Mouse (Mus musculus) midbrain, embryonic 12.5 days (tissue): ENCODE measurements around the gene Il4. TPM values are rescaled to one million over a fixed set of nuclear protein-coding genes. Genes with fewer than 3 reads are reported as not detected.
"Not testable (repeated sequence)": the region's sequence is repeated elsewhere in the genome, so short reads cannot be mapped to it uniquely, and the experiment has no call there.

ENCODE experiments used
- ATAC-seq: fragments of 200-750 bp; cut with Nextera tagmentation; 2 replicates; pipeline ENCODE4 v1.8.0; 2017; ENCODE audit warnings: low read depth, moderate TSS enrichment, moderate library complexity; ENCODE audit not compliant: low FRiP score
- H3K27ac ChIP-seq: fragments of 300-500 bp; sonication (generic); replicated peaks from 2 replicates; pipeline ENCODE4 v1.5.1; 2016; ENCODE audit warnings: mild to moderate bottlenecking
- H3K27me3 ChIP-seq: fragments of 300-500 bp; sonication (generic); 2 replicates; pipeline ENCODE4 v1.6.1; 2016; ENCODE audit warnings: mild to moderate bottlenecking
- H3K36me3 ChIP-seq: fragments of 300-500 bp; sonication (generic); 2 replicates; pipeline ENCODE4 v1.6.1; 2016
- H3K4me1 ChIP-seq: fragments of 300-500 bp; sonication (generic); 2 replicates; pipeline ENCODE4 v1.6.1; 2016
- H3K4me2 ChIP-seq: fragments of 300-500 bp; sonication (generic); replicated peaks from 2 replicates; pipeline ENCODE4 v1.6.1; 2016; ENCODE audit warnings: mild to moderate bottlenecking, moderate library complexity
- H3K4me3 ChIP-seq: fragments of 300-500 bp; sonication (generic); 2 replicates; pipeline ENCODE4 v1.5.1; 2016; ENCODE audit warnings: mild to moderate bottlenecking
- H3K9ac ChIP-seq: fragments of 300-500 bp; sonication (generic); replicated peaks from 2 replicates; pipeline ENCODE4 v1.6.1; 2016; ENCODE audit warnings: mild to moderate bottlenecking, moderate library complexity
- H3K9me3 ChIP-seq: fragments of 300-500 bp; sonication (generic); 2 replicates; pipeline ENCODE4 v1.6.1; 2016; ENCODE audit warnings: mild to moderate bottlenecking
- WGBS: fragments of 180-500 bp; shearing (Covaris S2); methylation state at CpG from one replicate; pipeline ENCODE4 v1.1.7; 2016; 5-methylcytosine and 5-hydroxymethylcytosine counted together
- polyA plus RNA-seq: library from polyadenylated mRNA; unstranded; fragments of >200 nt; fragmentation: Nextera tagmentation; extraction: Ambion mirVana; gene quantifications from 2 replicates; pipeline ENCODE4 v1.2.1, GENCODE M21; 2016

Il4 gene
- polyA plus RNA-seq, 1 experiment from 2014 or later: 3.2 TPM

DNA sequence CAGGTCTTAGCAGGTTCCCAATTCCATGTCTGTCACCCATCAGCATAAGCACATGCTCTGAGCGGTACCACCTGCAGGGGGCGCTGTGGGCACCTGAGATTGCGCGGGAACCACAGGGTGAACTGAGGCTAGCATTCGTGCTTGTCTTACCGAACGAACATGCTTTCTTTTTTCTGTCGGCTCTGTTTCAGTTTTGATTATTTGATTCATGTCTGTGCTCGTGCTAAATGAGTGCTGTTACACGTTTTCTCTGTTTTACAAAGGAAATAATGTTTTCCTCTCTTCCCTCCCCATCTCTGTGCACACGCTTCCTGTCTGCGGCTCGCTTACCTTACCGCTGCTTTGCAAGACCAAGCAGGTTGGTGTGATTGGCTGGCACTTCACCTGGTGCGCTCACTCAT, 28.1 kb downstream of the Il4 start:
- H3K27me3 ChIP-seq: no peaks in the 10 kb centered on the region
- H3K4me1 ChIP-seq: no peaks in the 10 kb centered on the region
- no peaks in the 10 kb centered on the region for H3K9me3 ChIP-seq
- no peak for ATAC-seq
- H3K9ac ChIP-seq: no peak overlapping the region
- no peak overlapping the region for H3K4me3 ChIP-seq
- H3K36me3 ChIP-seq: peaks cover 76% of the 10 kb centered on the region
- no peak overlapping the region for H3K27ac ChIP-seq
- WGBS: 40% methylated on average over 15 of the region's 15 CpGs
- no peak overlapping the region for H3K4me2 ChIP-seq

GRCm38 (mm10) chr11:53588279-53588678, 30.2 kb downstream of the Il4 start:
- Histone ChIP-seq H3K36me3 (peaks cover 75% of the 10 kb centered on the region), H3K9me3 (no peaks in the 10 kb centered on the region), H3K4me3 (no peak overlapping the region), H3K27me3 (no peaks in the 10 kb centered on the region), H3K4me2 (no peak overlapping the region), H3K9ac (no peak overlapping the region), H3K4me1 (no peaks in the 10 kb centered on the region), H3K27ac (no peak overlapping the region)
- ATAC-seq: no peak
- WGBS: 81% methylated on average over 8 of the region's 8 CpGs

DNA sequence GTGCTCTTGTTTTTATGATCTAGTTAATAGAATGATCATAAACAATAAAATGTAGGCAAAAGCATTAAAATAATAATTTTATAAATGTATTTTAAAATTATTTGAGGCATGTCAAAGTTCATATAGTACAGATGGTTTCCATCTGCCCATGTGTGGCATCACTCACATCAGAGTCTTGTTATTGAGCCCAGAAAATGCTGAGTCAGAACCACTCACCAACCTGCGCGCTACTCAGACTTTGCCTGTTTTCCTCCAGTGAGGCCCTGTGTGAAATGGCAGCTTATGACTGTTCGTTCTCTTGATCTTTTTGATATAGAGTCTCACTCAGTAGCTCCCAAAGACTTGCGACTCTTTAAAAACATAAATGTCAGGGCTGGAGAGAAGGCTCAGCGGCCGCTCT, 33.0 kb downstream of the Il4 start:
- peaks cover 74% of the 10 kb centered on the region for H3K36me3 ChIP-seq
- H3K4me2 ChIP-seq: no peak overlapping the region
- H3K4me1 ChIP-seq: no peaks in the 10 kb centered on the region
- no peak overlapping the region for H3K9ac ChIP-seq
- no peak for ATAC-seq
- no peak overlapping the region for H3K4me3 ChIP-seq
- H3K9me3 ChIP-seq: no peaks in the 10 kb centered on the region
- 96% methylated on average over 6 of the region's 6 CpGs for WGBS
- no peaks in the 10 kb centered on the region for H3K27me3 ChIP-seq
- H3K27ac ChIP-seq: no peak overlapping the region

DNA sequence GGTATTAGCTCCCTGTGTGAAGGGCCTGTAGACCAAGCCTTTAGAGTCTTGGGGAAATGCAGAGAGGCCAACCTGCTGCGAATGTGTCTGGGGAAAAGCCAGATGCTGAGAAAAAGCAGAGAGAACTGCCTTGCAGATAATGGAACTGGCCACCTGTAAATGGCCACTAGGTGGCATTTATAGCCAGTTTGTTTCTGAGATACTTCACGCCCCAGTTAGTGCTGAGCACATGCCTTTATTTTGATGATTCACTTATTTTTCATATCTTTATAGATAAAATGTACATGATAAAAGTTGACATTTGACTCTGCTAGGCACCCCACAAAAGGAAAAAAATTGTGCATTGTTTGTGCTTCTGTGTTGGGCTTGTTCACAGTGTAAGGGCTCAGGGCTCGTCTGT, 33.6 kb downstream of the Il4 start:
- no peaks in the 10 kb centered on the region for H3K4me1 ChIP-seq
- no peak overlapping the region for H3K4me2 ChIP-seq
- H3K27ac ChIP-seq: no peak overlapping the region
- no peak overlapping the region for H3K4me3 ChIP-seq
- 66% methylated on average over 3 of the region's 3 CpGs for WGBS
- ATAC-seq: no peak
- no peak overlapping the region for H3K9ac ChIP-seq
- H3K9me3 ChIP-seq: no peaks in the 10 kb centered on the region
- H3K36me3 ChIP-seq: peaks cover 77% of the 10 kb centered on the region
- H3K27me3 ChIP-seq: no peaks in the 10 kb centered on the region

DNA sequence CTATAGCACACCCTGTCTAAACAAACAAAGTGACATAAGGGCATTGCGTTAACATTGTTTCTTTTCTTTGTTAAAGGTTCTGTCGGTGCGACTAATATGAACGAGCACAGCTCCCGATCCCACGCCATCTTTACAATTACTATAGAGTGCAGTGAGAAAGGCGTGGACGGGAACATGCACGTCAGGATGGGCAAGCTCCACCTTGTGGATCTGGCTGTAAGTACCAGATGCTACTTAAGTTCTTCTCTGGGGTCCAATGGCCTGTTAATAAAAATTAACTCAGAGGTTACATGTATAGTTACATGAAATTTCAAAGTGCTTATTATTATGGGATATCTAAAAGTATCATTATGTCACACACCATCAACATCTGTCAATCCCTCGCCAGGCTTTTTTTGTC, 35.3 kb downstream of the Il4 start:
- 72% methylated on average over 10 of the region's 10 CpGs for WGBS
- Histone ChIP-seq H3K4me1 (no peaks in the 10 kb centered on the region), H3K27me3 (no peaks in the 10 kb centered on the region), H3K9me3 (no peaks in the 10 kb centered on the region), H3K4me3 (no peak overlapping the region), H3K4me2 (no peak overlapping the region), H3K36me3 (peaks cover 73% of the 10 kb centered on the region), H3K27ac (no peak overlapping the region), H3K9ac (no peak overlapping the region)
- ATAC-seq: no peak

- H3K27me3 ChIP-seq: no peaks in the 10 kb centered on the region
- no peak overlapping the region for H3K4me2 ChIP-seq
- no peak for ATAC-seq
- no peak overlapping the region for H3K4me3 ChIP-seq
- H3K9me3 ChIP-seq: no peaks in the 10 kb centered on the region
- no peaks in the 10 kb centered on the region for H3K4me1 ChIP-seq
- WGBS: 96% methylated on average over 3 of the region's 3 CpGs
- peaks cover 63% of the 10 kb centered on the region for H3K36me3 ChIP-seq
- H3K27ac ChIP-seq: no peak overlapping the region
- no peak overlapping the region for H3K9ac ChIP-seq
Measured at GRCm38 (mm10) chr11:53580562-53580961, 37.9 kb downstream of the Il4 start.

DNA sequence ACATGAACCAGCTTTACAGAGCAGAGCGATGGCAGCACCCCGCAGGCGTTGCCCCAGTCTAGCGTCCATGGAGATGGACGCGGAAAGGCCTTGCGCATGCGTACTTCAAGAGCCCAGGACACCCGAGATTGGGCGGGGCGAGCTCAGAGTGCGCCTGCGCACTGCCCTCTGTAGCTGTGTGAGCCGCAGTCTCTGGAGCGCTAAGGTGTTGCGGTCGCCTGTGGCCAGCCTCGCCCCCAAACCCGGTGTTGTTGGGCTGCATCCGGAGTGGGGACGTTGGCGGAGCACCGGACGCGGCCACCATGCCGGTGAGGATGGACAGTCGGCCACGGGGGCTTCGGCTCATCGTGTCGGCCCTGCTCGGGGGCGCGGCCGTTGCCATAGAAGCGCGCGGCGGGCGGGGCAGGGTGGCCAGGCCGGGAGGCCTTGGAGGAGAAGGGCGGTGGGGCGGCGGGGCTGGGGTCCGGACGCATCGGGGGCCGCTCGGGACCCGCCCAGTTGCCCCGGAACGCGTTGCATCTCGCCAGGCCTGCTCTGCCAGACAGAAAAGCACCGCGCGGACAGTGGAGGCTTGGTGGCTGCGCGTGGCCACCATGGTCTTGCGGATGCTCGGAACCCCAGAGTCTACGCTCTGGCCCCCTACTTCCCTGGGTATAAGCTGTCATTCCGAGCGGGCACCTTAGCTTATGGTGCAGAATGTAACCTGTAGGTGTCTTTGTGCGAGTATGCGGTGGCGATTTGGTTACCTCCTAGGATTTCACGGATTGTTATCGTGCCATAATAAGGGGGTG, 51.0 kb downstream of the Il4 start, which contains the start of gene Kif3a:
TSS of gene Kif3a (plus strand) at position 156 of the 791 bp plus-strand sequence.
- peak within 1 kb of the TSS; percentile 83 for H3K9ac ChIP-seq
- H3K4me2 ChIP-seq: peak within 1 kb of the TSS; percentile 72
- H3K9me3 ChIP-seq: 0 out of 2 replicates have a peak, but pooled peaks cover 7% of the 10 kb centered on the region
- H3K4me1 ChIP-seq: peaks cover 19% of the 10 kb centered on the region
- H3K27me3 ChIP-seq: no peaks in the 10 kb centered on the region
- peak; percentile 97 for ATAC-seq
- 1% methylated on average over 68 of the region's 69 CpGs for WGBS
- H3K36me3 ChIP-seq: peaks cover 10% of the 10 kb centered on the region
- peak within 1 kb of the TSS; percentile 87 for H3K4me3 ChIP-seq
- H3K27ac ChIP-seq: peak within 1 kb of the TSS; percentile 85

GRCm38 (mm10) chr11:53566646-53567045, 51.8 kb downstream of the Il4 start:
- Histone ChIP-seq H3K27ac (peak overlapping the region; percentile 85; the same call in 1 of the 2 replicates), H3K9ac (no peak overlapping the region), H3K4me3 (peak overlapping the region; percentile 87), H3K4me1 (peaks cover 19% of the 10 kb centered on the region), H3K36me3 (peaks cover 10% of the 10 kb centered on the region), H3K4me2 (peak overlapping the region; percentile 72), H3K27me3 (no peaks in the 10 kb centered on the region), H3K9me3 (0 out of 2 replicates have a peak, but pooled peaks cover 7% of the 10 kb centered on the region)
- 0 out of 2 replicates have a peak, but pooled peaks have one; percentile 14 for ATAC-seq
- 86% methylated on average over 4 of the region's 4 CpGs for WGBS

GRCm38 (mm10) chr11:53561986-53562385, 56.5 kb downstream of the Il4 start:
- H3K4me3 ChIP-seq: no peak overlapping the region
- peaks cover 4% of the 10 kb centered on the region; the same call in 1 of the 2 replicates for H3K4me1 ChIP-seq
- WGBS: 74% methylated on average over 2 of the region's 2 CpGs
- H3K4me2 ChIP-seq: no peak overlapping the region
- no peak overlapping the region for H3K9ac ChIP-seq
- no peak overlapping the region for H3K27ac ChIP-seq
- 0 out of 2 replicates have a peak, but pooled peaks cover 7% of the 10 kb centered on the region for H3K9me3 ChIP-seq
- no peaks in the 10 kb centered on the region for H3K27me3 ChIP-seq
- no peak for ATAC-seq
- H3K36me3 ChIP-seq: no peaks in the 10 kb centered on the region

GRCm38 (mm10) chr11:53559980-53560379, 58.5 kb downstream of the Il4 start:
- WGBS: 77% methylated on average over 2 of the region's 3 CpGs
- H3K36me3 ChIP-seq, H3K9ac ChIP-seq, ATAC-seq, H3K27ac ChIP-seq, H3K9me3 ChIP-seq, H3K4me2 ChIP-seq, H3K4me1 ChIP-seq, H3K27me3 ChIP-seq, H3K4me3 ChIP-seq: not testable (repeated sequence)

DNA sequence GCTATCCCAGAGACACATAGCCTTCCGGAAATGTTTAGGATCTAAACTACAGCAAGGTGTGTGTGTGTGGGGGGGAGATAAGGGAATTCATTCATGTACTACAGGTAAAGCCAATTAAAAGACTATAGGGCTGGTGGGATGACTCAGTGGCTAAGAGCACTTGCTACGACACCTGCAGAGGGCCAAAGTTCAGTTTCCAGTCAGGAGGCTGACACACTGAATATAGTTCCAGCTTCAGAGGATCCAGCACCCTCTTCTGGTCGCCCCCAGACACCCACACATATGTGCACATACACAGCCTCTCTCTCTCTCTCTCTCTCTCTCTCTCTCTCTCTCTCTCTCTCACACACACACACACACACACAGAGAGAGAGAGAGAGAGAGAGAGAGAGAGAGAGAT, 60.5 kb downstream of the Il4 start:
- not testable (repeated sequence) for H3K27ac ChIP-seq, H3K27me3 ChIP-seq, H3K4me2 ChIP-seq, H3K9ac ChIP-seq, H3K9me3 ChIP-seq, H3K4me3 ChIP-seq, H3K4me1 ChIP-seq, H3K36me3 ChIP-seq, ATAC-seq
- 98% methylated on average over 2 of the region's 3 CpGs for WGBS

- not testable (repeated sequence) for H3K27ac ChIP-seq, H3K36me3 ChIP-seq, H3K27me3 ChIP-seq, H3K4me2 ChIP-seq, H3K9me3 ChIP-seq, H3K9ac ChIP-seq, ATAC-seq, H3K4me1 ChIP-seq, H3K4me3 ChIP-seq
- 91% methylated on average over 6 of the region's 20 CpGs for WGBS
Measured at GRCm38 (mm10) chr11:53556529-53556928, 61.9 kb downstream of the Il4 start.
